Mouse (Mus musculus) CH12.LX (cell line): ENCODE results near the gene Amz2. TPM values are rescaled to one million over a fixed set of nuclear protein-coding genes. Genes with fewer than 3 reads are reported as not detected.

ENCODE experiments used
- DNase-seq: peaks from one replicate; pipeline ENCODE4 v3.0.0-alpha.2; 2013; ENCODE audit errors: extremely low read depth
- H3K27ac ChIP-seq: 2 replicates; pipeline ENCODE4 v1.5.1; 2012; ENCODE audit warnings: low read depth, mild to moderate bottlenecking, control low read depth, moderate library complexity; ENCODE audit not compliant: insufficient read depth
- H3K27me3 ChIP-seq: replicated peaks from 2 replicates; pipeline ENCODE3; 2012; ENCODE audit warnings: inconsistent platforms
- H3K36me3 ChIP-seq, 2 experiments: replicated peaks in 1 of 2; 2 replicates each; pipeline versions ENCODE3 to v1.6.1; 2012; ENCODE audit warnings: inconsistent platforms in 1 of 2, low read length in 1 of 2, mild to moderate bottlenecking in 1 of 2, mixed read lengths in 1 of 2, moderate library complexity in 1 of 2; ENCODE audit not compliant: control insufficient read depth in 1 of 2, insufficient read depth in 1 of 2
- H3K4me1 ChIP-seq, 2 experiments: 2 replicates each; pipeline ENCODE4 v1.6.1; 2012; ENCODE audit warnings: inconsistent platforms in 1 of 2, moderate library complexity in 1 of 2; ENCODE audit not compliant: insufficient read depth in 2 of 2, control insufficient read depth in 1 of 2
- H3K4me2 ChIP-seq: 2 replicates; pipeline ENCODE4 v1.6.1; 2012; ENCODE audit warnings: low read depth, mild to moderate bottlenecking, control low read depth; ENCODE audit not compliant: poor library complexity, insufficient read depth, severe bottlenecking
- H3K4me3 ChIP-seq, 3 experiments: fragments of 150-350 bp in 1 of 3; sonication (generic) in 1 of 3; replicated peaks in 1 of 3; 2 replicates each; pipeline versions ENCODE3 to v1.5.1; 2011 to 2012; ENCODE audit warnings: low read depth in 2 of 3, low read length in 2 of 3, mild to moderate bottlenecking in 2 of 3, moderate library complexity in 2 of 3, control low read depth in 1 of 3, improper control_type of control experiment in 1 of 3, inconsistent platforms in 1 of 3, mixed read lengths in 1 of 3; ENCODE audit not compliant: poor library complexity in 1 of 3
- H3K79me2 ChIP-seq: replicated peaks from 2 replicates; pipeline ENCODE4 v1.6.1; 2012; ENCODE audit warnings: mild to moderate bottlenecking, moderate library complexity; ENCODE audit not compliant: control insufficient read depth, poor library complexity, insufficient read depth, severe bottlenecking; ENCODE audit errors: extremely low read depth
- H3K9ac ChIP-seq: 2 replicates; pipeline ENCODE4 v1.6.1; 2012; ENCODE audit warnings: low read depth, mild to moderate bottlenecking, control low read depth, moderate library complexity; ENCODE audit not compliant: insufficient read depth
- H3K9me3 ChIP-seq: replicated peaks from 2 replicates; pipeline ENCODE3; 2012; ENCODE audit warnings: low read length, inconsistent platforms, mixed read lengths
- E2F4 ChIP-seq: IDR thresholded peaks from 2 replicates; pipeline ENCODE4 v1.6.1; 2011; ENCODE audit warnings: low read depth, low read length, improper control_type of control experiment; ENCODE audit not compliant: insufficient replicate concordance
- EP300 ChIP-seq: IDR thresholded peaks from 2 replicates; pipeline ENCODE4 v1.6.1; 2011; ENCODE audit warnings: low read length, improper control_type of control experiment
- HCFC1 ChIP-seq: IDR thresholded peaks from 2 replicates; pipeline ENCODE4 v1.6.1; 2012; ENCODE audit warnings: low read depth, mild to moderate bottlenecking, inconsistent platforms, low read length, improper control_type of control experiment
- IRF4 ChIP-seq: IDR thresholded peaks from 2 replicates; pipeline ENCODE4 v1.6.1; 2014; ENCODE audit warnings: low read depth, mild to moderate bottlenecking, inconsistent platforms, low read length, improper control_type of control experiment
- MYC ChIP-seq: IDR thresholded peaks from 2 replicates; pipeline ENCODE4 v1.6.1; 2011; ENCODE audit warnings: low read depth, mild to moderate bottlenecking, improper control_type of control experiment, low read length
- POLR2A ChIP-seq: IDR thresholded peaks from 2 replicates; pipeline ENCODE4 v1.6.1; 2011; ENCODE audit warnings: low read depth, mild to moderate bottlenecking, improper control_type of control experiment, low read length
- RCOR1 ChIP-seq: conservative IDR thresholded peaks from 2 replicates; pipeline ENCODE4 v1.6.1; 2012; ENCODE audit warnings: low read depth, mild to moderate bottlenecking, inconsistent platforms, low read length, improper control_type of control experiment
- SMC3 ChIP-seq: IDR thresholded peaks from 2 replicates; pipeline ENCODE4 v1.6.1; 2011; ENCODE audit warnings: low read depth, low read length, improper control_type of control experiment
- TCF12 ChIP-seq: IDR thresholded peaks from 2 replicates; pipeline ENCODE4 v1.6.1; 2014; ENCODE audit warnings: low read depth, mild to moderate bottlenecking, inconsistent platforms, low read length, improper control_type of control experiment
- USF2 ChIP-seq: conservative IDR thresholded peaks from 2 replicates; pipeline ENCODE4 v1.6.1; 2011; ENCODE audit warnings: low read depth, low read length, improper control_type of control experiment
- dilution Hi-C: fragments of 300-500 bp; cut with MboI; formaldehyde crosslinking; loops from 2 replicates; pipeline ENCODE4 v1.14.3; 2020; ENCODE audit warnings: low sequenced_read_pairs; ENCODE audit not compliant: extremely low pct_unique_long_range_greater_than_20kb, extremely low pct_ligation_motif_present
- in situ Hi-C: fragments of 300-500 bp; cut with MboI; formaldehyde crosslinking; loops from 3 replicates; pipeline ENCODE4 v1.14.3; 2019; ENCODE audit warnings: low sequenced_read_pairs, low pct_ligation_motif_present, low pct_unique_long_range_greater_than_20kb, mixed read lengths
- polyA plus RNA-seq: library from polyadenylated mRNA; unstranded; fragments of >175 nt; gene quantifications from 2 replicates; pipeline ENCODE4 v1.2.1, GENCODE M21; 2012; ENCODE audit warnings: low read depth; ENCODE audit not compliant: insufficient read length
- total RNA-seq, 2 experiments: library from RNA; depleted of rRNA; stranded (reverse); fragments of 300-350 nt in 1 of 2; fragments of >200 nt in 1 of 2; gene quantifications; 2 replicates each; pipeline ENCODE4 v1.2.3; 2012 to 2014

Amz2 gene
- total and polyA plus RNA-seq, 3 experiments = 22.3 to 23.7 (median 23.3) TPM

DNA sequence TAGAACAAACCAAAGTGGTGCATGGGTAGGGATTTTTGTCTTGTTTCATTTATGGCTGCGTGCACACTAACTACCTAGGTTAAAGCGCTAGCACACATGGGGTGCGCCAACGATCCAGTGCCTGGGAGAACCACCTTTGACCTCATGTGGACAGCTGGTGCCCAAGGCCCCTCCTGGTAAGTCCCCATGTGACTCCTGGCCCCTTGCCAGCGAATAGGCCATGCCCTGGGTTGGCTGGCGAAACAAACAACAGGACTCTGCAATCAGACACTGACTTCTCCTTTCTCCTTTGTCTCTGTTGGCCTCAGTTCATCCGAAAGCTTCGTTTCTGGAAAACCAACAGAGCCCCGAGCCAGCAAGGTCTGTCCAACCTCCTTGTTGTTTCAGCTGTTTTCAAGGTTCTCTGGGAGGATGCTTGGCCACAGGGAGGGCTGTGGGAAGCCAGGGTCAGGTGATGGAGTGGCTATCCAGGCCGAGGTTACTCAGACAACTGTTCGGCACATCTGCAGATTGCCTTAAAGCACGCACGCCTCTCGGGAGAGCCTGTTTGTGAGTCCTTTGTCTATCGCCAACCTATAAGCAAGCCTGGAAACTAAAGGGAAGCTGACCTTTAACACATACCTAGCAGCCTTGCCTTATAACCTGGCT, 59.8 kb downstream of the Amz2 start:
- Histone ChIP-seq H3K4me1 (peaks cover 0 to 10% of the 10 kb centered on the region in 2 experiments; a peak in 2 of 4 replicates), H3K9ac (no peak overlapping the region), H3K9me3 (peaks cover 12% of the 10 kb centered on the region), H3K27me3 (no peaks in the 10 kb centered on the region), H3K36me3 (no peaks in the 10 kb centered on the region)
- DNase-seq = no peak
- TF ChIP-seq TCF12 (no peak), HCFC1 (no peak)
- TF ChIP-seq, all 38 proteins: peak for 0
- no peak overlapping the region for H3K4me2 ChIP-seq
- H3K4me3 ChIP-seq = no peak overlapping the region
- H3K79me2 ChIP-seq = no peaks in the 10 kb centered on the region
- H3K27ac ChIP-seq = no peak overlapping the region
- in situ Hi-C loops = no loop called here
- dilution Hi-C loops = no loop called here

DNA sequence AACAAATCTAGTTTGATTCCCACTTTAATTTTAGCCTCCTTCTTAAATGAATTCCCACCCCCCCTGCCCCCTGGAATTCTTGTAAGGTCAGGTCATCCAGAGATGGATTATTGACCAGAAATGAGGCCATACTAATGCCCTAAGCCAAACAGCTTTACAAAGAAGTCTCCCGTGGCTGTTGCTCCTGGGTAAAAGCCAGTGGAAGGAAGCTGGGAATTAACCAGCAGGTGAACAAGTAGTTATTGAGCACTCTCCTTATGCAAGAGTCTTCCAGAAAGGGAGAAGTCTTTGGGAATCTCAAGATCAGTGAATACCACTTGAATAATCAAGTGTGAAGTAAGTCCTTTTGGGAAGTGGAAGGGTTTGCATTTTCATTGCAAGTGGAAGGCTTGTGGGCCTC, 61.4 kb downstream of the Amz2 start:
- no peak overlapping the region for H3K4me3 ChIP-seq
- H3K9ac ChIP-seq = no peak overlapping the region
- H3K79me2 ChIP-seq = no peaks in the 10 kb centered on the region
- H3K4me2 ChIP-seq = no peak overlapping the region
- no peaks in the 10 kb centered on the region for H3K36me3 ChIP-seq
- peaks cover 4 to 14% of the 10 kb centered on the region in 2 experiments for H3K4me1 ChIP-seq
- dilution Hi-C loops (no loop called here), in situ Hi-C loops (no loop called here)
- no peak for TF ChIP-seq IRF4
- no peak for TF ChIP-seq USF2
- TF ChIP-seq E2F4 = no peak
- no peak for TF ChIP-seq POLR2A
- TF ChIP-seq RCOR1 = no peak
- no peak overlapping the region for H3K27ac ChIP-seq
- DNase-seq = no peak
- H3K27me3 ChIP-seq = no peaks in the 10 kb centered on the region
- H3K9me3 ChIP-seq = peaks cover 12% of the 10 kb centered on the region

DNA sequence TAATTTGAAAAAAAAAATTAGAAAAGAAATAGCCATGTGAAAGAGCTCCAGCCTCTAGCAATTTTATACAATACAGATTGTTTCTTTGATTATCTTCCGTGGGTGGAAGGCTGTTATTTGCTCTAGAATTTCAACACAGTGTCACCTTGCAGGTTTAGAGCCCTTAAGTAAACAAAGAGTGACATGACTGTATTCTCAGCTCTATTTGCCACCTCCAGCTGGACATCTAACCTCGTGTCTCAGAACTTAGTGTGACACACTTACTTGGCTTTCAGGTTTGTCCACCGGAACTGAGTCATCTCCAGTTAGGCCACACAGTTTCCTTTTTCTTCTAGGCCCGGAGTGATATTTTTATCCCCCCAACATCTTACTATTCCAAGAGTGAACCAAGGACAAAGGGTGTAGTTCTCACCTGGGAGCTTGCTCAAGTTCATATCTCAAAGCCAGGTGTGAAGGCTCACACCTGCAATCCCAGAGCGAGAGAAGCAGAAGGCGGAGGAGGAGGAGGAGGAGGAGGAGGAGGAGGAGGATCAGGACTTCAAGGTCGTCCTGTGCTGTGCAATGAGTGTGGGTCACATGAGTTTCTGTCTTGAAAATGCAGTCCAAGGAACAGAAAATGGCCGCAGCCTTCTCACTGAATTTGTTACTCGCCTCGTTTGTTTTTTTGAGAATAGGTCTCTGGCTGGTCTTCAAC, 62.4 kb downstream of the Amz2 start:
- H3K9me3 ChIP-seq = peaks cover 12% of the 10 kb centered on the region
- H3K4me3 ChIP-seq = no peak overlapping the region
- dilution Hi-C loops (no loop called here), in situ Hi-C loops (no loop called here)
- no peak for DNase-seq
- no peak overlapping the region for H3K4me2 ChIP-seq
- H3K27me3 ChIP-seq = no peaks in the 10 kb centered on the region
- no peak overlapping the region for H3K9ac ChIP-seq
- H3K27ac ChIP-seq = no peak overlapping the region
- H3K79me2 ChIP-seq = no peaks in the 10 kb centered on the region
- H3K36me3 ChIP-seq = no peaks in the 10 kb centered on the region
- peaks cover 7 to 21% of the 10 kb centered on the region in 2 experiments for H3K4me1 ChIP-seq
- TF ChIP-seq MYC (peak; percentile 36; the same call in 1 of the 2 replicates), EP300 (0 out of 2 replicates have a peak, but pooled peaks have one; percentile 11), SMC3 (no peak)
